Mouse (Mus musculus) limb, embryonic 12.5 days (tissue): Measurements from ENCODE around the gene Hoxb3. TPM values are rescaled to one million over a fixed set of nuclear protein-coding genes. Genes with fewer than 3 reads are reported as not detected.

Experiments
- ATAC-seq: fragments of 200-750 bp; cut with Nextera tagmentation; 2 replicates; pipeline ENCODE4 v1.8.0; 2017; ENCODE audit warnings: low read depth, moderate TSS enrichment; ENCODE audit not compliant: insufficient number of reproducible peaks, insufficient read depth, low FRiP score, low TSS enrichment
- H3K27ac ChIP-seq: fragments of 300-500 bp; sonication (generic); 2 replicates; pipeline ENCODE4 v1.5.1; 2016; ENCODE audit warnings: mild to moderate bottlenecking, moderate library complexity
- H3K27me3 ChIP-seq: fragments of 300-500 bp; sonication (generic); 2 replicates; pipeline ENCODE4 v1.6.1; 2016; ENCODE audit warnings: mild to moderate bottlenecking, moderate library complexity
- H3K36me3 ChIP-seq: fragments of 300-500 bp; sonication (generic); 2 replicates; pipeline ENCODE4 v1.6.1; 2016; ENCODE audit warnings: mild to moderate bottlenecking, moderate library complexity
- H3K4me1 ChIP-seq: fragments of 300-500 bp; sonication (generic); replicated peaks from 2 replicates; pipeline ENCODE4 v1.6.1; 2016
- H3K4me2 ChIP-seq: fragments of 300-500 bp; sonication (generic); 2 replicates; pipeline ENCODE4 v1.6.1; 2016; ENCODE audit warnings: mild to moderate bottlenecking, moderate library complexity
- H3K4me3 ChIP-seq: fragments of 300-500 bp; sonication (generic); replicated peaks from 2 replicates; pipeline ENCODE4 v1.5.1; 2016; ENCODE audit warnings: mild to moderate bottlenecking
- H3K9ac ChIP-seq: fragments of 300-500 bp; sonication (generic); replicated peaks from 2 replicates; pipeline ENCODE4 v1.6.1; 2016; ENCODE audit warnings: mild to moderate bottlenecking, moderate library complexity
- H3K9me3 ChIP-seq: fragments of 300-500 bp; sonication (generic); 2 replicates; pipeline ENCODE4 v1.6.1; 2016; ENCODE audit warnings: mild to moderate bottlenecking, moderate library complexity
- WGBS: fragments of 180-500 bp; shearing (Covaris S2); methylation state at CpG from one replicate; pipeline ENCODE4 v1.1.7; 2016; 5-methylcytosine and 5-hydroxymethylcytosine counted together
- polyA plus RNA-seq: library from polyadenylated mRNA; unstranded; fragments of >200 nt; fragmentation: Nextera tagmentation; extraction: Ambion mirVana; gene quantifications from 2 replicates; pipeline ENCODE4 v1.2.1, GENCODE M21; 2016

Hoxb3 gene
- polyA plus RNA-seq, 1 experiment from 2014 or later = 0.55 TPM

- Histone ChIP-seq H3K4me3 (peak overlapping the region; percentile 33), H3K4me2 (peak overlapping the region; percentile 53), H3K27me3 (peaks cover 99% of the 10 kb centered on the region), H3K9ac (no peak overlapping the region; the same call in 1 of the 2 replicates), H3K9me3 (no peaks in the 10 kb centered on the region), H3K27ac (no peak overlapping the region), H3K4me1 (peaks cover 31% of the 10 kb centered on the region), H3K36me3 (no peaks in the 10 kb centered on the region)
- WGBS = under 1% methylated on average over 66 of the region's 66 CpGs
- ATAC-seq = no peak
Measured at GRCm38 (mm10) chr11:96298895-96299667, 24.0 kb upstream of the Hoxb3 start.

- Histone ChIP-seq H3K4me2 (peak overlapping the region; percentile 53; the same call in 1 of the 2 replicates), H3K27ac (no peak overlapping the region), H3K9ac (no peak overlapping the region), H3K4me1 (peaks cover 28% of the 10 kb centered on the region), H3K4me3 (peak overlapping the region; percentile 33), H3K27me3 (peaks cover 99% of the 10 kb centered on the region), H3K36me3 (no peaks in the 10 kb centered on the region), H3K9me3 (no peaks in the 10 kb centered on the region)
- no peak for ATAC-seq
- 0% methylated on average over 9 of the region's 9 CpGs for WGBS
Measured at GRCm38 (mm10) chr11:96299781-96300180, 23.3 kb upstream of the Hoxb3 start.

GRCm38 (mm10) chr11:96300354-96301063 is 22.6 kb upstream of the Hoxb3 start:
- 1% methylated on average over 35 of the region's 35 CpGs for WGBS
- H3K9me3 ChIP-seq = no peaks in the 10 kb centered on the region
- no peak overlapping the region for H3K9ac ChIP-seq
- H3K27ac ChIP-seq = no peak overlapping the region
- ATAC-seq = no peak
- H3K4me3 ChIP-seq = peak overlapping the region; percentile 7; the same call in 1 of the 2 replicates
- H3K36me3 ChIP-seq = no peaks in the 10 kb centered on the region
- peaks cover 25% of the 10 kb centered on the region for H3K4me1 ChIP-seq
- H3K4me2 ChIP-seq = peak overlapping the region; percentile 17; the same call in 1 of the 2 replicates
- H3K27me3 ChIP-seq = peaks cover 100% of the 10 kb centered on the region

GRCm38 (mm10) chr11:96301064-96301431 is 22.1 kb upstream of the Hoxb3 start:
- WGBS = 14% methylated on average over 10 of the region's 10 CpGs

GRCm38 (mm10) chr11:96301837-96302236 is 21.3 kb upstream of the Hoxb3 start:
- H3K27me3 ChIP-seq = peaks cover 100% of the 10 kb centered on the region
- no peaks in the 10 kb centered on the region for H3K36me3 ChIP-seq
- H3K27ac ChIP-seq = no peak overlapping the region
- H3K9me3 ChIP-seq = no peaks in the 10 kb centered on the region
- no peak overlapping the region for H3K4me3 ChIP-seq
- peaks cover 24% of the 10 kb centered on the region for H3K4me1 ChIP-seq
- ATAC-seq = no peak
- WGBS = 3% methylated on average over 15 of the region's 15 CpGs
- no peak overlapping the region for H3K9ac ChIP-seq
- no peak overlapping the region for H3K4me2 ChIP-seq

More at GRCm38 (mm10) chr11:96301064-96301431, 22.1 kb upstream of the Hoxb3 start:
- Histone ChIP-seq H3K27me3 (peaks cover 100% of the 10 kb centered on the region), H3K9ac (no peak overlapping the region), H3K9me3 (no peaks in the 10 kb centered on the region), H3K27ac (no peak overlapping the region), H3K4me3 (peak overlapping the region; percentile 7; the same call in 1 of the 2 replicates), H3K4me1 (peaks cover 24% of the 10 kb centered on the region), H3K4me2 (0 out of 2 replicates have a peak overlapping the region, but pooled peaks have one; percentile 17), H3K36me3 (no peaks in the 10 kb centered on the region)
- ATAC-seq = no peak

GRCm38 (mm10) chr11:96302381-96303150 is 20.6 kb upstream of the Hoxb3 start:
- Histone ChIP-seq H3K4me1 (peaks cover 24% of the 10 kb centered on the region), H3K36me3 (no peaks in the 10 kb centered on the region), H3K9ac (no peak overlapping the region), H3K9me3 (no peaks in the 10 kb centered on the region), H3K4me2 (peak overlapping the region; percentile 44; the same call in 1 of the 2 replicates), H3K4me3 (no peak overlapping the region), H3K27me3 (peaks cover 100% of the 10 kb centered on the region), H3K27ac (no peak overlapping the region)
- no peak for ATAC-seq
- WGBS = 6% methylated on average over 23 of the region's 23 CpGs

- peak within 1 kb of the TSS; percentile 44 for H3K4me2 ChIP-seq
- H3K4me3 ChIP-seq = peak within 1 kb of the TSS; percentile 26
- H3K27ac ChIP-seq = no peak within 1 kb of the TSS
- peaks cover 24% of the 10 kb centered on the region for H3K4me1 ChIP-seq
- no peaks in the 10 kb centered on the region for H3K36me3 ChIP-seq
- under 1% methylated on average over 69 of the region's 69 CpGs for WGBS
- no peak for ATAC-seq
- H3K9ac ChIP-seq = no peak within 1 kb of the TSS; the same call in 1 of the 2 replicates
- H3K9me3 ChIP-seq = no peaks in the 10 kb centered on the region
- peaks cover 100% of the 10 kb centered on the region for H3K27me3 ChIP-seq
Measured at GRCm38 (mm10) chr11:96303151-96304099, 19.7 kb upstream of the Hoxb3 start, which contains the start of gene Hoxb5. TSS of gene Hoxb5 (plus strand) at chr11:96303336.

GRCm38 (mm10) chr11:96304381-96305195 is 18.5 kb upstream of the Hoxb3 start:
- 2% methylated on average over 38 of the region's 38 CpGs for WGBS
- peak overlapping the region; percentile 44 for H3K4me2 ChIP-seq
- no peaks in the 10 kb centered on the region for H3K9me3 ChIP-seq
- no peak overlapping the region for H3K27ac ChIP-seq
- H3K36me3 ChIP-seq = no peaks in the 10 kb centered on the region
- H3K4me1 ChIP-seq = peaks cover 18% of the 10 kb centered on the region
- H3K27me3 ChIP-seq = peaks cover 100% of the 10 kb centered on the region
- H3K9ac ChIP-seq = no peak overlapping the region
- no peak for ATAC-seq
- peak overlapping the region; percentile 12; the same call in 1 of the 2 replicates for H3K4me3 ChIP-seq

- Histone ChIP-seq H3K9ac (no peak overlapping the region), H3K27me3 (peaks cover 100% of the 10 kb centered on the region), H3K9me3 (no peaks in the 10 kb centered on the region), H3K4me2 (no peak overlapping the region), H3K36me3 (no peaks in the 10 kb centered on the region), H3K27ac (no peak overlapping the region), H3K4me1 (peaks cover 12% of the 10 kb centered on the region), H3K4me3 (no peak overlapping the region; the same call in 1 of the 2 replicates)
- 35% methylated on average over 6 of the region's 6 CpGs for WGBS
- no peak for ATAC-seq
Measured at GRCm38 (mm10) chr11:96305505-96306182, 17.5 kb upstream of the Hoxb3 start.
